Mouse (Mus musculus) adrenal gland, postnatal 36 days (tissue): Measurements from ENCODE around the gene Rpl15. TPM values are rescaled to one million over a fixed set of nuclear protein-coding genes. Genes with fewer than 3 reads are reported as not detected.
A peak's percentile ranks its signal among the peaks of the same experiment; 100 is the strongest.
"Not testable (repeated sequence)": the region's sequence is repeated elsewhere in the genome, so short reads cannot be mapped to it uniquely, and the experiment has no call there.

ENCODE experiments used
- DNase-seq, 2 experiments: peaks; one replicate each; pipeline ENCODE4 v3.0.0; 2021; ENCODE audit warnings: mixed read lengths in 1 of 2
- long read RNA-seq, 2 experiments: library from polyadenylated mRNA; stranded (forward); transcript quantifications; one replicate each; pipeline ENCODE4 v2.0.0; 2021; ENCODE audit warnings: borderline sequencing depth in 2 of 2
- total RNA-seq, 2 experiments: library from RNA; stranded (reverse); gene quantifications; 2 replicates each; pipeline ENCODE4 v1.2.3; 2021

Gene Rpl15
- total RNA-seq, result 100 to 1,000 TPM; 864 to 902 TPM
- long read RNA-seq, experiment 1, transcript Rpl15-202 (4 exons, 1,922 nt), result major isoform, 247 of 339 reads
- long read RNA-seq, experiment 1, transcript Rpl15-204 (3 exons, 802 nt), result minor isoform, 14 of 339 reads
- long read RNA-seq, experiment 1, transcript Rpl15-203 (4 exons, 802 nt), result minor isoform, 20 of 339 reads
- long read RNA-seq, experiment 1, transcript Rpl15-201 (4 exons, 883 nt), result minor isoform, 42 of 339 reads
- long read RNA-seq, experiment 1, partial matches to known transcripts, result 1 of 339 reads
- long read RNA-seq, experiment 1, other reads (novel, unspliced or antisense), result 13 of 339 reads
- long read RNA-seq, experiment 2, transcript Rpl15-202 (4 exons, 1,922 nt), result major isoform, 121 of 159 reads
- long read RNA-seq, experiment 2, transcript Rpl15-203 (4 exons, 802 nt), result minor isoform, 5 of 159 reads
- long read RNA-seq, experiment 2, transcript Rpl15-204 (3 exons, 802 nt), result minor isoform, 5 of 159 reads
- long read RNA-seq, experiment 2, transcript Rpl15-201 (4 exons, 883 nt), result minor isoform, 19 of 159 reads
- long read RNA-seq, experiment 2, partial matches to known transcripts, result 0 of 159 reads
- long read RNA-seq, experiment 2, other reads (novel, unspliced or antisense), result 9 of 159 reads

DNA sequence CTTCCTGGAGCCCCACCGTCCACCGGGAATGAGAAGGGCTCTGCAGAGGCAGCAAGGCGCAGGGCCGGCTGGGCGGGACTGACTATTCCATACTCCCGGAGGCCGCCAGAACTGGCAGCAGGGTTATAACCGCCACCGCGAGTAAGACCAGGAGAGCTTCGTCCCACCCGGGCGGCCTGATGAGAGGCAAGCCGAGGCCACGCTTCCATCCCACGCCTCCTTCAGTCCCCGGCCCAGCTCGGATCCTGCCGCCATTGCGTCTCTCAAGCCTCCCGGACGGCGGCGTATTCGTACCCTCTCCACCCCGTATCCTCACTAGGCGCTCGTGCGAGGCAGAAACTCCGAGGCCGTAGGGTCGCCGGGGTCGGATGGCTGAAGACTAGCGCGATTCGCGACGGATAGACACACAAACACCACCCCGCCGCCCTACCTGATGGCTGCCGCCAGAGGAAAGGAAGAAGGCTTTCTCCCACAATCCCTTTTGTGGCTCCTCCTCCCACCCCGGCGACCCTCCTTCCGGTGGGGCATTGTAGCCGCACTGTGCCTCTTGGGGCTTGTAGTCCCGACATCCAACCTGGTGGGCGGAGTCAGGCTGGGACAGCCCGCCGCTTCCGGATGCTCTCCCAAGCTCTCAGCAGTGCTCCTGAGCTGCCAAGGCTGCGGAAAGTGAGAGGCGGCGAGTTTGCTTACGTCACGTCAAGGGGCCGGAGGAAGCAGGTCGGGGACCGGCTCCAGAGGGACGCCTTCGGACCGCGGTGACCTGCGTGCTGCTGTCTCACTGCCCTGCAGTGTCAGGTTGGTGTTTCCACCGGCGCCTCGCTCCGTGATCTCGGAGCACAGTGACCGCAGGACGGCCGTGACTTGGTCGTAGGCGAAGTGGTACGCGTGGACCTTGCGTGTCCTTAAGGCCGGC is at the start of gene Rpl15, which contains the start of gene Nkiras1:
TSS of gene Rpl15 (minus strand) at position 863 of the 913 bp plus-strand sequence.
TSS of gene Nkiras1 (plus strand) at position 608 of the 913 bp plus-strand sequence.
- peak; percentile 99 for DNase-seq

- DNase-seq, result no peak
These were observed 46.5 kb upstream of the Rpl15 start for GRCm38 (mm10) chr14:18317457-18318411.

DNA sequence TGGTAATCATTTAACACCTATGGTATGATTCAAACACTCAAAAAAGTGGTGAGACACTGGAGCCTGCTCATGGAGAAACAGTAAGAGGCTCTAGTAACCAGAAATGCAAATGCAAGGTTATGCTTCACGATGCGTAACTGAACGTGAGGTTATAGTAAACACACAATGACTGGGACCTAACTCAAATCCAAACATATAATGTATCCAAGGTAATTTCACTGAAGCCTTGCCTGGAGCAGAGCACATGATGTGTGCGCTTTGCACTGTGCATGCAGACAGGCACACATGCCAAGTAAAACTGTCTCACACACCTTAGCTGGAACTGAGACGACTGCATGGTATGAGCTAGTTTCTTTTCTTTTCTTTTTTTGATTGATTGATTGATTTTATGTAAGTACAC is 33.0 kb upstream of the Rpl15 start:
- DNase-seq, result no peak

- DNase-seq, result no peak
These were observed 32.1 kb upstream of the Rpl15 start for GRCm38 (mm10) chr14:18303262-18303661.

- DNase-seq, result no peak
These were observed 31.6 kb upstream of the Rpl15 start for GRCm38 (mm10) chr14:18302750-18303149.

DNA sequence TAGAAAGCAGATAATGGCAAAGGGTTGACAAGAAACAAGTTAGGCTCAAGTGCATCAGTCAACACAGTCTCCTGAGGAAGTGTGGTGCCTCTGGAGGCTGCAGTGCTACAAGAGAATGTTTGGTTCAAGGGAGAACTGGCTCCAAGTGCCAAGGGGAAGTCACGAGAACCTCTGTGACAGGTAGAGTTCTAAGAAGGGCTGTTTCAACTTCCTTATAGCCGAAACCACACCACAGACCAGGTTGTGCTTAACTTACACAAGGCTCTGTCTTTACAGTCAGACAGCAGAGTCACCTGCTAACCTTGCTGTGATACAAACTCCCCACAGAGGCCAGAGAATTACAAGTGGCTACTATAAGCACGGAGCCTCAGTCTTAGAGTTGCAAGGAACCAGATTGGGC is 30.4 kb upstream of the Rpl15 start:
- no peak for DNase-seq

DNA sequence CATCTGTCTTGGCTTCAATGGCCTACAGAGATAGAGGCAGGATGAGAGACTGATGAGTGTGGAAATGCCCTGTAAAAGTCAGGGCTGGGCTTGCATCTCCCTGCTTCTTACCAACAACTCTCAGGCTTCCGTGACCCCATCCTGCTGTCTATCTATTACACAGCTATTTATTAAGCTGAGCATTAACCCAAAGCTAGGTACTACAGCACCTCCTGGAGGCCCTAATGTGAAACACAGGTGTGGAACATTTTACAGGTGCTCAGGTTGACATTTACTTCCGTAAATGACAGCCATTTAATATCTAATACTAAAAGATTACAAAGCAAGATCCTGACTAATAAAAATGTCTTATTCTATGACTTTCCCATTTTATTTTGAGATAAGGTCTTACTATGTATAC is 29.5 kb upstream of the Rpl15 start:
- no peak for DNase-seq

DNA sequence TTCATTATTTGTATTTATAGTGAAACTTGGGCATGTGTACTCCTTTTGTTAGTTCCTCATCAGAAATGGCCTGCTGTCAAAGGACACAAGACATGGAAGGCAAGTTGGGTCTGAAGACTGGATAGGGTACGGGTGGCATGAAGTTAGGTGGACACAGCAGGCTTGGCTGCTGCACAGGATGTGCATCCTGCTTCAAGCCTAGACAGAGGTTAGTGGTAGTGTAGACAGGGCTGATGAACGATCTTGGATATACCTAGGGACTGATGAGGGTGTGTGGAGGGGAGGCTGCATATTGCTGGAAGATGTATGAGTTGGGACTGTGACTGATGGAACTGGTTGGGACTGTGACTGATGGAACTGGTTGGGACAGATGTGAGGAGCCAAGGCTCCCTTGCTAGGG is 27.7 kb upstream of the Rpl15 start:
- no peak for DNase-seq

DNA sequence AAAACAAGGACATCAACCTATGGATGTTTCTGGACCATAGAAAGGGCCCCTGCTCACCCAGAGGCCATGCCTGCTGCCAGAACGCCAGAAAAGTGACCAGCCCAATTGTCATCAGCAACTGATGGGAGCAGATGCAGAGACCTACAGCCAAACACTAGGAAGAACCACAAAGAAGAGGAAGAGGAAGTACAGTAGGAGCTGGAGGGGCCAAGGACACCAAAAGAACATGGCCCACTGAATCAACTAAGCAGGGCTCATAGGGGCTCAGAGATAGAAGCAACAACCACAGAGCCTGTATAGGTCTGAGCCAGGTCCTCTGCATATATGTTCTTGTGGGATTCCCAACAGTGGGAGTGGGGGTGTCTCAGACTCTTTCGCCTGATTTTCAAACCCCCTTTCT is 26.2 kb upstream of the Rpl15 start:
- DNase-seq, result no peak

- no peak for DNase-seq
These were observed 21.4 kb upstream of the Rpl15 start for GRCm38 (mm10) chr14:18292578-18292977.

- DNase-seq, result no peak
These were observed 20.9 kb upstream of the Rpl15 start for GRCm38 (mm10) chr14:18292111-18292510.

DNA sequence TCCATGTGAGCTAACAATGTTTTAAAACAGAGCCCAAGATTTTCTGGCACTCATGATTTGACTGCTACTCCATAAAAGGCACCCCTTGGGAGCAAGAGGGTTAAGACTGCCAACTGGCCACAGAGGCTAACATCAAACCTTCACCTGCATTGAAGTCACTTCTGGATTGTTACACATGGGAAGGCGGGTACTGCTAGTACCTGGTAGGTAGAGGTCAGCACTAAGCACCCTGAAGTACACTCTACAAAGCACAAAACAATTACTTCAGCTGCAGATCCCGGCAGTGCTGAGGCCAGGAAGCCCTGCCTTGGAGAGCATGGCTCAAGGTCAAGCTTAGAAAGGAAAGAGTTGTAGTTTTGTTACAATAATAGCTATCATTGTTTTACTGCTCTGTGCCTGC is 16.2 kb upstream of the Rpl15 start:
- no peak for DNase-seq

- DNase-seq, result no peak
These were observed 15.2 kb upstream of the Rpl15 start for GRCm38 (mm10) chr14:18286441-18286840.

GRCm38 (mm10) chr14:18285476-18285875 is 14.3 kb upstream of the Rpl15 start:
- DNase-seq, result no peak

DNA sequence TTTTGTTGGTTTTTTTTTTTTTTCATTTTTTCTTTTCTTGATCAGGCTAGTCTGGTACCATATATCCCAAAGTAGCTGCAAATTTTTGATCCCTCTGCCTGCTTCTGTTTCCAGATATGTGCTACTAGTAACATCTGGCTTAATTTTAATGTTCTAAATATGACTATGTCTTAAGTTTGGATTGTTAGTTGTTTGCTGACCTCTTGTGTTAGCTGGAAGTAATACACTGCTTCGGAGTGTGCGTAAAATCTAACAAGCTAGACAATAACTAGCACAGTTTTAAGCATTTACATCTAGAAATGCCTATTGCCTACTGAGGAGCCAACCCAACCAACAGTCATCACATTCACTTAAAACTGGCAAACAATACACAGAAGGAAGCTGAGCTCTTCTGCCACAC is 13.4 kb upstream of the Rpl15 start:
- DNase-seq, result no peak

DNA sequence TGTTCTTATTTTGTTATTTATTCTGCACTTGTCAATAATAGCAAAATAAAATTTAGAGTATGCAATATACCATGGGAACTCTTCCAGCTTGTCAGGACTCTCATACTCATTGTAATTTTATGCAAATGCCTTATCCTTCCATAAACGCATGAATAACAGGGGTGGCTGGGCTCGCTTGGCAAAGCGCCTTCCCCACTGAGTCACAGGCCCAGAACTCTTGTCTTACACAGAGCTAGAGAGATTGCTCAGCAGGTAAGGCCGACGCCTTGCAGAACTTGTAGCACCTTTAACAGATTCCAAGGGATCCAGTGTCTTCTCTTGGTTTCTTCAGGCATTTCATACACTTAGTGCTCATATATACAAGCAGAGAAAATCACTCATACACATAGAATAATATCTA is 9.2 kb upstream of the Rpl15 start:
- no peak for DNase-seq

DNA sequence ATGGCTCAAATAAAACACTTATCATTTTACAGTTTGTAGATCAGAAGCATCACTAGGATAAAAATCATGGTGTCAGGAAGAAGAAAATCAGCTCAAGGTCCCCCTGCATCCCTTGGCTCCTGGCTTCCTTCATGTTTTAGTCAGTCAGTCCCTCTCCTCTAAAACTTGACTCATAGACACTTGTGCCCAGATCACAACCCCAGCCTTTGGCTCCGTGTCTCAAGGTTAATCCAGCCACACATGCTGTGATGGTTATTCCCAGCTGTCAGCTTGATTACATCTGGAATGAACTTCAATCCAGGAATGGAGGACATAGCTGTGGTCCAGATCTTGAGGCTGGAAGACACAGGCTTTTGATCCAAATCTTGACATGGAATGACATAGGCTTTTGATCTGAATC is 3.3 kb upstream of the Rpl15 start:
- peak in 1 of 2 experiments; percentile 35 for DNase-seq

DNA sequence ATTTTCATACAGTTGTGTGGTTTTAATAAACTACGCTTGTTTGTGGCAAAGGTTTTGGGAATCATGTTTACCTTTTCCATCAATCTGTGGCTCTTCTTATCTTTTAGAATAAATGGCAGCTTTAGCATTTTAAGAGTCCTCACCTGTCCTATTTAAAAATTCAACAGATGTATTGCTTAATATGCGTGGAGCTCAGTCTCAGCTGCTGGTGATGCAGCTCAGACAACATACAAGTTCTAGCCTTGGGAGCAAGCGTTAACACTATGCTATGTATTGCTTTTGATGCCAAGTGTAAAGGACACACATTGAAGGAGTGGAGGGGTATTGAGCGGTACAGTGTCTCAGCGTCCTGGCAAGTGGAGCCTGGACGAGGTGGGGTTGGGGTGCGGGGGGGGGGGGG is 475 bp upstream of the Rpl15 start:
- DNase-seq, result no peak

GRCm38 (mm10) chr14:18269947-18270528 is 1.2 kb downstream of the Rpl15 start:
- DNase-seq, result not testable (repeated sequence)

DNA sequence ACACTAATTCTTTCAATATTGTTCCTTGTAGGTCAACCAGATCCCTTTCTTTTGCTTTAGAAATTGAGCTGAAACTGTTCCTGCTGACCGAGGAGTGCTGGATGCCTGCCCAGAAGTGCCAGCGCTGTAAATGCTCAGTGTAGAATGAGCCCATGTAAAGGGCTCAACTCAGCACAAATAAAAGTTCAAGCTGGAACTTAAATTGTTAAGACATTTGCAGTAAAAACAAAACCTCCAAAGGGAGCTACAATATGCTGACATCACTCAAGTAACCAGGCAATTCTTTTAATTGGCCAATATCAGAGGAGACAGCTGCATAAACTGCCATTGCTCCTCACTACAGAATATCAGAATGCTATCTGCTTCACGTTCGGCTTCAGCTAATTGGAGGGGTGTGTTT is 7.8 kb downstream of the Rpl15 start:
- DNase-seq, result peak; percentile 30 to 61

- DNase-seq, result no peak
These were observed 10.0 kb downstream of the Rpl15 start for GRCm38 (mm10) chr14:18261203-18261602.
